Mouse (Mus musculus) myocyte (in vitro differentiated cells): ENCODE data around the gene Arfip2.

ENCODE experiments used
- CEBPB ChIP-seq: IDR thresholded peaks from 2 replicates; pipeline ENCODE4 v1.6.1; 2011; ENCODE audit warnings: mild to moderate bottlenecking, moderate library complexity; ENCODE audit not compliant: poor library complexity, insufficient read depth, severe bottlenecking
- MAX ChIP-seq: IDR thresholded peaks from one replicate; pipeline ENCODE4 v1.6.1; 2011; ENCODE audit warnings: low read depth, mild to moderate bottlenecking, control low read depth
- MYOD1 ChIP-seq, 3 experiments: IDR thresholded peaks; one replicate each; pipeline ENCODE4 v1.6.1; 2011; ENCODE audit warnings: control low read depth in 2 of 3, low read depth in 2 of 3, mild to moderate bottlenecking in 2 of 3, moderate library complexity in 1 of 3; ENCODE audit not compliant: insufficient read length in 2 of 3, control insufficient read depth in 1 of 3
- MYOG ChIP-seq, 3 experiments: IDR thresholded peaks; one replicate each; pipeline ENCODE4 v1.6.1; 2011; ENCODE audit warnings: control low read depth in 2 of 3, low read depth in 2 of 3, mild to moderate bottlenecking in 2 of 3; ENCODE audit not compliant: insufficient read length in 2 of 3, control insufficient read depth in 1 of 3, insufficient read depth in 1 of 3
- POLR2A ChIP-seq: IDR thresholded peaks from one replicate; pipeline ENCODE4 v1.6.1; 2011; ENCODE audit warnings: low read depth, mild to moderate bottlenecking, control low read depth, moderate library complexity; ENCODE audit not compliant: insufficient read length
- POLR2AphosphoS2 ChIP-seq: IDR thresholded peaks from one replicate; pipeline ENCODE4 v1.6.1; 2011; ENCODE audit warnings: low read depth, control low read depth; ENCODE audit not compliant: insufficient read length
- TCF12 ChIP-seq: IDR thresholded peaks from one replicate; pipeline ENCODE4 v1.6.1; 2011; ENCODE audit warnings: mild to moderate bottlenecking, control low read depth; ENCODE audit not compliant: poor library complexity, insufficient read depth, severe bottlenecking
- USF1 ChIP-seq: IDR thresholded peaks from one replicate; pipeline ENCODE4 v1.6.1; 2011; ENCODE audit warnings: low read depth, mild to moderate bottlenecking, control low read depth, moderate library complexity

DNA sequence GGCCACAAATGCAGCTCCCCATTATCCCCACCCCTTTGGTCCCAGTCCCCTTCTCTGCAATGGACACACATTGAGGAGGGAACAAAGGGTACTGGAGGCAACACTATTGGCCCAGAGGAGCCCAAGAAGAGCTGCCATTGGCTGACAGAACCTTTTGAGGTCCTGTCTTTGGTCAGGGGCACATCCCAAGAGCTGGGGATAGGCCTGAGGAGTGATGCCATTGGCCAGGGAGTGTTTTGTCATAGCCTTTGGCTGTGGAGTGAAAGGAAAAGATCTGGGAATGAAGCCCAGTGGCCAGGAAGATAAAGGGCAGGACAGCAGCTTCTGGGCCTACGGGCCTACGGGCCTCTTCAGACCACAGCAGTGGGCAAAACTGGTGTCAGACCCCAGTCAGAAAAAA is 4.5 kb downstream of the Arfip2 start:
- no peak for TF ChIP-seq POLR2A
- no peak for TF ChIP-seq MYOD1 (IDR thresholded peaks at IDR 0.05; ENCODE audit: control insufficient read depth in 1 of 3, insufficient read length in 2 of 3, low read depth in 2 of 3)
- TF ChIP-seq USF1: no peak
- no peak for TF ChIP-seq POLR2AphosphoS2
- no peak for TF ChIP-seq TCF12
- no peak for TF ChIP-seq MYOG (IDR thresholded peaks at IDR 0.05; ENCODE audit: control insufficient read depth in 1 of 3, insufficient read depth in 1 of 3, insufficient read length in 2 of 3, low read depth in 2 of 3)
- no peak for TF ChIP-seq CEBPB
- TF ChIP-seq MAX: no peak
